Mouse (Mus musculus): Measurements from ENCODE around the gene Alpi.

Alpi gene

GRCm38 (mm10) chr1:87059042-87059665 is 42.3 kb downstream of the Alpi start:
- DNase-seq (ENCODE audit: low read depth, low spot score) = no peak

GRCm38 (mm10) chr1:87057075-87057474 is 44.3 kb downstream of the Alpi start:
- no peak for DNase-seq (ENCODE audit: low read depth, low spot score)

GRCm38 (mm10) chr1:87051369-87051768 is 50.0 kb downstream of the Alpi start:
- no peak for DNase-seq (ENCODE audit: low read depth, low spot score)

GRCm38 (mm10) chr1:87050700-87051099 is 50.7 kb downstream of the Alpi start:
- DNase-seq (ENCODE audit: low read depth, low spot score) = no peak

- no peak for DNase-seq (ENCODE audit: low read depth, low spot score)
These were observed 51.3 kb downstream of the Alpi start for GRCm38 (mm10) chr1:87050072-87050471.
